Mouse (Mus musculus): ENCODE measurements at regions not wholly inside any gene's neighbourhood (a gene's known extent, or its start where the extent isn't known, plus 50 kb on each side); places are given as distances from the start of the nearest gene placed in this dataset.
A peak's percentile ranks its signal among the peaks of the same experiment; 100 is the strongest.

GRCm38 (mm10) chr13:63986681-63987080 is 102.3 kb downstream of the Hsd17b3 start:
- Histone ChIP-seq H3K27ac (ENCODE audit: low read depth, low read length) (no peak overlapping the region), H3K9ac (ENCODE audit: low read length) (no peak overlapping the region), H3K9me3 (ENCODE audit: control insufficient read depth, low read length) (no peaks in the 10 kb centered on the region), H3K36me3 (ENCODE audit: control insufficient read depth, insufficient read depth, low read length) (no peaks in the 10 kb centered on the region), H3K27me3 (ENCODE audit: control insufficient read depth, insufficient read depth, low read length) (no peaks in the 10 kb centered on the region), H3K4me2 (no peak overlapping the region), H3K4me1 (ENCODE audit: control insufficient read depth, insufficient read depth, low read length) (peaks cover 3% of the 10 kb centered on the region; the same call in 1 of the 2 replicates), H3K4me3 (ENCODE audit: low read depth, low read length) (no peak overlapping the region)
- ATAC-seq (ENCODE audit: low FRiP score): no peak
- 89% methylated on average over 5 of the region's 5 CpGs for WGBS
- DNase-seq (ENCODE audit: low spot score, missing footprints): no peak

GRCm38 (mm10) chr13:63985590-63985989 is 103.4 kb downstream of the Hsd17b3 start:
- no peak overlapping the region for H3K27ac ChIP-seq (ENCODE audit: low read depth, low read length)
- no peak for ATAC-seq (ENCODE audit: low FRiP score)
- peaks cover 7% of the 10 kb centered on the region for H3K4me1 ChIP-seq (ENCODE audit: control insufficient read depth, insufficient read depth, low read length)
- H3K9me3 ChIP-seq (ENCODE audit: control insufficient read depth, low read length): no peaks in the 10 kb centered on the region
- no peaks in the 10 kb centered on the region for H3K36me3 ChIP-seq (ENCODE audit: control insufficient read depth, insufficient read depth, low read length)
- H3K27me3 ChIP-seq (ENCODE audit: control insufficient read depth, insufficient read depth, low read length): no peaks in the 10 kb centered on the region
- WGBS: 44% methylated on average over 4 of the region's 4 CpGs
- no peak overlapping the region for H3K4me3 ChIP-seq (ENCODE audit: low read depth, low read length)
- no peak for DNase-seq (ENCODE audit: low spot score, missing footprints)
- H3K4me2 ChIP-seq: no peak overlapping the region
- H3K9ac ChIP-seq (ENCODE audit: low read length): no peak overlapping the region

- Histone ChIP-seq H3K27me3 (ENCODE audit: control insufficient read depth, insufficient read depth, low read length) (no peaks in the 10 kb centered on the region), H3K4me1 (ENCODE audit: control insufficient read depth, insufficient read depth, low read length) (peaks cover 9% of the 10 kb centered on the region), H3K4me3 (ENCODE audit: low read depth, low read length) (no peak overlapping the region), H3K9me3 (ENCODE audit: control insufficient read depth, low read length) (no peaks in the 10 kb centered on the region), H3K36me3 (ENCODE audit: control insufficient read depth, insufficient read depth, low read length) (no peaks in the 10 kb centered on the region), H3K27ac (ENCODE audit: low read depth, low read length) (no peak overlapping the region), H3K9ac (ENCODE audit: low read length) (no peak overlapping the region), H3K4me2 (no peak overlapping the region)
- DNase-seq (ENCODE audit: low spot score, missing footprints): no peak
- ATAC-seq (ENCODE audit: low FRiP score): no peak
- 84% methylated on average over 5 of the region's 5 CpGs for WGBS
Measured at GRCm38 (mm10) chr13:63985086-63985485, 103.9 kb downstream of the Hsd17b3 start.

GRCm38 (mm10) chr13:63980012-63980691 is 108.9 kb downstream of the Hsd17b3 start:
- H3K4me3 ChIP-seq (ENCODE audit: low read depth, low read length): no peak overlapping the region

GRCm38 (mm10) chr13:63979581-63979980 is 109.4 kb downstream of the Hsd17b3 start:
- ATAC-seq (ENCODE audit: low FRiP score) (0 out of 2 replicates have a peak, but pooled peaks have one; percentile 20), DNase-seq (ENCODE audit: low spot score, missing footprints) (no peak)
- no peaks in the 10 kb centered on the region for H3K9me3 ChIP-seq (ENCODE audit: control insufficient read depth, low read length)
- no peaks in the 10 kb centered on the region for H3K36me3 ChIP-seq (ENCODE audit: control insufficient read depth, insufficient read depth, low read length)
- peak overlapping the region; percentile 22; the same call in 1 of the 2 replicates for H3K9ac ChIP-seq (ENCODE audit: low read length)
- H3K4me2 ChIP-seq: peak overlapping the region; percentile 15; the same call in 1 of the 2 replicates
- H3K27me3 ChIP-seq (ENCODE audit: control insufficient read depth, insufficient read depth, low read length): no peaks in the 10 kb centered on the region
- no peak overlapping the region for H3K4me3 ChIP-seq (ENCODE audit: low read depth, low read length)
- H3K4me1 ChIP-seq (ENCODE audit: control insufficient read depth, insufficient read depth, low read length): peaks cover 19% of the 10 kb centered on the region
- 7% methylated on average over 1 of the region's 1 CpGs for WGBS
- peak overlapping the region; percentile 59; the same call in 1 of the 2 replicates for H3K27ac ChIP-seq (ENCODE audit: low read depth, low read length)

More at GRCm38 (mm10) chr13:63980012-63980691, 108.9 kb downstream of the Hsd17b3 start:
- peak; percentile 89 for ATAC-seq (ENCODE audit: low FRiP score)
- peak; percentile 93 for DNase-seq (ENCODE audit: low spot score, missing footprints)
- 2% methylated on average over 7 of the region's 7 CpGs for WGBS
- H3K9me3 ChIP-seq (ENCODE audit: control insufficient read depth, low read length): no peaks in the 10 kb centered on the region
- H3K9ac ChIP-seq (ENCODE audit: low read length): peak overlapping the region; percentile 17; the same call in 1 of the 2 replicates
- no peaks in the 10 kb centered on the region for H3K36me3 ChIP-seq (ENCODE audit: control insufficient read depth, insufficient read depth, low read length)
- H3K27ac ChIP-seq (ENCODE audit: low read depth, low read length): peak overlapping the region; percentile 59; the same call in 1 of the 2 replicates
- H3K4me1 ChIP-seq (ENCODE audit: control insufficient read depth, insufficient read depth, low read length): peaks cover 19% of the 10 kb centered on the region
- peak overlapping the region; percentile 15; the same call in 1 of the 2 replicates for H3K4me2 ChIP-seq
- no peaks in the 10 kb centered on the region for H3K27me3 ChIP-seq (ENCODE audit: control insufficient read depth, insufficient read depth, low read length)

- Histone ChIP-seq H3K36me3 (ENCODE audit: control insufficient read depth, insufficient read depth, low read length) (no peaks in the 10 kb centered on the region), H3K4me3 (ENCODE audit: low read depth, low read length) (no peak overlapping the region), H3K9ac (ENCODE audit: low read length) (no peak overlapping the region), H3K27ac (ENCODE audit: low read depth, low read length) (no peak overlapping the region), H3K4me1 (ENCODE audit: control insufficient read depth, insufficient read depth, low read length) (no peaks in the 10 kb centered on the region), H3K9me3 (ENCODE audit: control insufficient read depth, low read length) (no peaks in the 10 kb centered on the region), H3K27me3 (ENCODE audit: control insufficient read depth, insufficient read depth, low read length) (no peaks in the 10 kb centered on the region), H3K4me2 (no peak overlapping the region)
- DNase-seq (ENCODE audit: low spot score, missing footprints) (no peak), ATAC-seq (ENCODE audit: low FRiP score) (no peak)
- 82% methylated on average over 2 of the region's 2 CpGs for WGBS
Measured at GRCm38 (mm10) chr13:63969907-63970306, 119.1 kb downstream of the Hsd17b3 start.

- Histone ChIP-seq H3K4me1 (ENCODE audit: control insufficient read depth, insufficient read depth, low read length) (no peaks in the 10 kb centered on the region), H3K4me2 (no peak overlapping the region), H3K9ac (ENCODE audit: low read length) (no peak overlapping the region), H3K27ac (ENCODE audit: low read depth, low read length) (no peak overlapping the region), H3K36me3 (ENCODE audit: control insufficient read depth, insufficient read depth, low read length) (no peaks in the 10 kb centered on the region), H3K4me3 (ENCODE audit: low read depth, low read length) (no peak overlapping the region), H3K27me3 (ENCODE audit: control insufficient read depth, insufficient read depth, low read length) (no peaks in the 10 kb centered on the region), H3K9me3 (ENCODE audit: control insufficient read depth, low read length) (no peaks in the 10 kb centered on the region)
- DNase-seq (ENCODE audit: low spot score, missing footprints) (no peak), ATAC-seq (ENCODE audit: low FRiP score) (no peak)
- WGBS: 49% methylated on average over 3 of the region's 3 CpGs
Measured at GRCm38 (mm10) chr13:63968623-63969022, 120.4 kb downstream of the Hsd17b3 start.

GRCm38 (mm10) chr13:63957098-63957497 is 131.9 kb downstream of the Hsd17b3 start:
- 90% methylated on average over 5 of the region's 5 CpGs for WGBS
- H3K27me3 ChIP-seq (ENCODE audit: control insufficient read depth, insufficient read depth, low read length): no peaks in the 10 kb centered on the region
- H3K9ac ChIP-seq (ENCODE audit: low read length): no peak overlapping the region
- H3K4me2 ChIP-seq: no peak overlapping the region
- no peaks in the 10 kb centered on the region for H3K36me3 ChIP-seq (ENCODE audit: control insufficient read depth, insufficient read depth, low read length)
- no peak overlapping the region for H3K27ac ChIP-seq (ENCODE audit: low read depth, low read length)
- no peak overlapping the region for H3K4me3 ChIP-seq (ENCODE audit: low read depth, low read length)
- DNase-seq (ENCODE audit: low spot score, missing footprints) (no peak), ATAC-seq (ENCODE audit: low FRiP score) (no peak)
- no peaks in the 10 kb centered on the region for H3K9me3 ChIP-seq (ENCODE audit: control insufficient read depth, low read length)
- H3K4me1 ChIP-seq (ENCODE audit: control insufficient read depth, insufficient read depth, low read length): no peaks in the 10 kb centered on the region; the same call in 1 of the 2 replicates

- Histone ChIP-seq H3K4me1 (ENCODE audit: control insufficient read depth, insufficient read depth, low read length) (no peaks in the 10 kb centered on the region; the same call in 1 of the 2 replicates), H3K36me3 (ENCODE audit: control insufficient read depth, insufficient read depth, low read length) (no peaks in the 10 kb centered on the region), H3K9ac (ENCODE audit: low read length) (no peak overlapping the region), H3K27ac (ENCODE audit: low read depth, low read length) (no peak overlapping the region), H3K27me3 (ENCODE audit: control insufficient read depth, insufficient read depth, low read length) (peaks cover 17% of the 10 kb centered on the region), H3K4me3 (ENCODE audit: low read depth, low read length) (no peak overlapping the region), H3K4me2 (no peak overlapping the region), H3K9me3 (ENCODE audit: control insufficient read depth, low read length) (no peaks in the 10 kb centered on the region)
- no peak for ATAC-seq (ENCODE audit: low FRiP score)
- no peak for DNase-seq (ENCODE audit: low spot score, missing footprints)
- WGBS: 85% methylated on average over 2 of the region's 2 CpGs
Measured at GRCm38 (mm10) chr13:63954305-63954704, 134.7 kb downstream of the Hsd17b3 start.
